Mouse (Mus musculus) embryo, embryonic 11.5 days (tissue): ENCODE data around the gene 2700049A03Rik.

Source experiments
- DNase-seq: peaks from one replicate; pipeline ENCODE4 v3.0.0-alpha.2; 2012; ENCODE audit warnings: low read depth, low spot score

Gene 2700049A03Rik

DNA sequence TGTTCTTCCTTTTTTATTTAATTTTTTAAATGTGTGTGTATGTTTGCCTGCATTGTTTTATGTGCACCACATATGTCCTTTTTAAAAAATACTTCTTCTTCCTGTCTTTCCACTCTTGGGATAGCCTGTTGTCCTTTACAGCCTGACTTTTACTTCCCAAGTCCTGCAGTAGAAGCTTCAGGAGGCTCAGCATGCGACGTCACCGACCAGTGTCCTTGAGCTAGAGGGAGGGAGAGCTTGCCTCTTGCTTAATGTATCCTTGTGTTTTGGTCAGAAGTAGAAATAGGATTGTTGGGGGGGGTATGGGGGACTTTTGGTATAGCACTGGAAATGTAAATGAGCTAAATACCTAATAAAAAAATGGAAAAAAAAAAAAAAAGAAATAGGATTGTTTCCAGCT lies 47.1 kb downstream of the 2700049A03Rik start:
- DNase-seq = no peak

DNA sequence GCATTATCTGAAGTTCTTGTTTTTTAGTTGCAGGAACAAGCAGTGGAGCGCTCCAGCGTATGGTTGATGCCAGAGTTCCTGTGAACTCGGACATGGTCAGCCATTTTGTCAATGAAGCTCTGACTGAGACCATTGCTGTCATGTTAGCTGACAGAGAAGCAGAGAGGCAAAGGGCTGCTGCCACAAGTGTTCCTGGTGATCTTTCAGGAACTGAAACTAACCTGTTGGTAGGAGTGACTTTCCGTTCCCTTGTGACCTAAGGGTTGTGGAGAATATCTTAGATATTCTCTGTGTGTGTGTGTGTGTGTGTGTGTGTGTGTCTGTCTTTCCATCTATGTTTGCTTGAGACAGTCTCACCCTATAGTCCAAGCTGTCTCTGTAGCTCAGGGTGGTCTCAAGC lies 47.7 kb downstream of the 2700049A03Rik start:
- DNase-seq = no peak

DNA sequence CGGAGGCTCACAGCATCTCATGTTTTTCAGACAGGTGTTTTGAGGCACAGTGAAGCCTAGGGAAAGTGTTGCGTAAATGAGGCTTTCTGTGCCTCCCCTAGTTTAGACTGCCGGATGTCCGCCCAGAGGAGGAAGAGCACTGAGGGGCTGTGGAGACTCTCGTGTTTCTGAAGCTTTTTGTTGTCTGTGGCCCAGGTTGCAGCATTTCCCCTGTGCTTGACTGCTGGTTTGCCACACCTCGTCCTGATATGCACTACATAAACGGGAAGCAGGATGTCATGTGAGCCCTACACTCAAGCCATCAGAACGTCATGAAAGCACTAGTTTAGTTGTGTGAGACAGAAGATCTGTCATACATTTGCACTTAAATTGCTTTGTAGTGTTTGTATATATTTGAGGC lies 56.1 kb downstream of the 2700049A03Rik start:
- no peak for DNase-seq

DNA sequence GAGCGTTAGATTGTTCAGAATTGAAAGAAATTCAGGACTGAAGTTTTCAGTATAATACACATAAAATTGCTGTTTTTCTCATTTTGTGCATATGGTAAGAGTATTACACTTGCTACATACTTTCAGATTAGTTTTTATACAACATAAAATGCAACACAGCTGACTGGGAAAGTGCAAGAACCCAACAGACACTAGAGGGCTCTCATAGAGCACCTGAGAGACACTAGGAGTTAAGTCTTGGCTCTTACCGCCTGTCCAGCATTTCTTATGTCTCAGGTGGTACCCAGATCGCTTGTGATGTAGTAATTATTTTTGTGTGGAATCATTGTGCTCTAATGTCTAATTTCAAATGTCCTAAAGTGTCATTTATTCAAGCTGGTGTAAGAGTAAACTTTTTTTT lies 61.0 kb downstream of the 2700049A03Rik start:
- DNase-seq = no peak

DNA sequence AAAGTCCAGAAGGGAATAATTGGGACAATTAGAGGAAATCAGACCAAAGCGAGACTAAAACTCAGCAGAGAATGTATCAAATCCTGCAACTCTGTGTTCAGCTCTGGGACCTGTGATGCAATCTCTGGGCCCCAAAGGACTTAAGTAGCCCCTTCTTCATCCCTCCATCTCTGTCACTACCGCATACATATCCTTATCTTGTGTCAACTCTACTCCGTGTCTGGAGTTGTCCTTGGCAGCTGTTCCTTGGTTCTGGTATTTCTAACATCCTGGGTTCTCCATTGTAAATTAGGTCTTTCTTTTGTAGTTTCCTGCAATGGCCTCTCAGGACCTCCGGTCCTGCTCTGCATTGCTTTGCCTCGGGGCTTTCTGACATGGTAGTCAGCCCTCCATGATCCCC lies 65.1 kb downstream of the 2700049A03Rik start:
- no peak for DNase-seq

DNA sequence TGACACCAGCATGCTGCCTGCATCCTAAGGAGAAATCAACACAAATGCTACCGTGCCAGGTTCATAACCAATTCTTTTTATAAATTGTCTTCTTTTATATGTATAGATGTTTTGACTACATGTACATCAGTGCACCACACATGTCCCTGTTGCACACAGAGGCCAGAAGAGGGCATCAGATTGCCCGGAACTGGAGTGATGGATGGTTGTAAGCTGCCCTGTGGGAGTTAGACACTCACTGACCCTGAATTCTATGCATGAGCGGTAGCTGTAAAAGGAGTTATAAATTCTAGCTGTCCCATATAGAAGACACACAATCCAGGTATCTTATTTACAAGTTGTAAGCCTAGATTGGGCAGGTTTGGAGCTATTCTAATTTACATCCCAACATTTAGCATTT lies 67.7 kb downstream of the 2700049A03Rik start:
- DNase-seq = no peak

DNA sequence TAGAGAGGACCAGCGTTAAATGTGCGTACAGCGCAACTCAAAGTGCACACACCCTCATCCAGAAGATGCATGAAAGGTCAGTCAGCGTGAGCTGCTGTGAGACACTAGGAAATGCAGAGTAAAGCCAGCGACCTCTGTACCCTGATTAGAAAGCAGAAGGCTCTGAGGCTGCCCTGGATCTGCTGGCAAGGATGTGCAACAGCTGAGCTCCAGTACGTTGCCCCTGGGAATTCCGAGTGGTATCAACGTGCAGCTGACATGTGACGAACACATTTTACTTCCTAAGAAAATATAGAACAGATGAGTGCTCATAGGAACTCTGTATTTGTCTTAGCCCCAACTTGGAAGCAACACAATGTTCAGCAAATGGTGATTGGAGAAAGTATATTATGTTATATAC lies 80.5 kb downstream of the 2700049A03Rik start:
- no peak for DNase-seq

DNA sequence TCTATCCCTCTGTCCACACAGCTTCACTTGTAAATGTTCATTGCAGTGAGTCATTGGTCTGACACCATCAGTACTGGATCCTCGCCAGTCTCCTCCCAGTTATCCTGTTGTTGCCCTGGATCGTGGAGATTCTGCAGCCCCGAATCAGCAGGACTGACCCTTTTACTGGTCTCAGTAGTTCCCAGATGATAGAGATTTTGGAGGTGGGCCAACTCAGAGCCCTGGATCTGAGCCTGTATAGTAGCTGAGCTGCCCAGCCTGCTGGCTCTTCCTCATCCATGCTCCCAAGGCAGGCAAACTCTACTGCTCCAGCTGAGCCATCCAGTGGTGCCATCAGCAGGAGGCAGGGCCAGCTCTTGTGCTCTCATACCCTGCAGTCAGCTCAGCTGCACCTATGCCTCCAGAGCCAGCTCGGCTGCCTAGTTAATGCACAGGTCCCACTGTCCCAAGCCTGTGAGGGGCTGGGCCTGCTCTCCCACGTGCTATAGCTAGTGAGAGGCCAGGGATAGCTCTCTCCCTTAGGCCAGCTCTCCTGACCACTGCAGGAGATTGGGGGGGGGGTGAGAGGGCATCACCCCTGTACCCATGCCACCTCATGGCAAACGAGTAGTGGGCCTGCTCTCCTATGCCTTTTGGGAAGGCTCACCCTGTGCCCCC lies 81.3 kb downstream of the 2700049A03Rik start:
- DNase-seq = no peak

DNA sequence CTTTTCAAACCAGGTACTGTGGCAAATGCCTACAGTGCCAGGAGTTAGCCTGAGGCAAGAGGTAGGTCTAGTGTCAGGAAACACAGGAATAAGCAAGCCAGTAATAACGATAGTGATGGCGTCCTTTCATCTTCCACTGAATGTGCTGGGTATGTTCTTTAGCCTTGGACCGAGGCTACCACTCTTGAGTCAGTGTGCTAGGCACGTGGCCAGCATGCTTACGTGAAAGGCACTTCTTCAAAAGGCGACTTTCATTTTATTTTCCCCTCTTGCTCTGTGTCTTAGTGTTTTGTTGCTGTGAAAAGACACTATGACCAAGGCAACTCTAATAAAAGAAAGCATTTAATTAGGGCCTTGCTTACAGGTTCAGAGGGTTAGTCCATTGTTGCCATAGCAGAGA lies 86.1 kb downstream of the 2700049A03Rik start:
- DNase-seq = no peak

DNA sequence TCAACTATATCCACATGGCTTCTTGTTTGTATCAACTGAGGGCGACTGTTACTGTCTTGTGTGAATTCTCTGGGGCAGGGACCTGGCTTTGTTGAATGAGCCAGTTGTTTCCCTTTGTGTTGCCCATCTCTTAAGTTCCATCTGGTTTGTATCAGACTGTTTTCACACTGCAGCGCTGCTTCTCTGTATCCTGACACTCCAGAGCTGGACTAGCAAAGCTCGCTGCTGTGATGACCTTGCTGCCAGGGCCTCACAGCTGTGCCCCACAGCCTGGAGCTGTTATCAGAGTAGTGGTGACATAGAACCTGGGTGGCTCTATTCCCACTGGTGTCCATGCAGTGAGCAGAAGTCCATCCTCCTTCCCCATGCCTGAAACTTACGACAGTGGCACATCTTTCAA lies 91.1 kb downstream of the 2700049A03Rik start:
- peak; percentile 31 for DNase-seq

DNA sequence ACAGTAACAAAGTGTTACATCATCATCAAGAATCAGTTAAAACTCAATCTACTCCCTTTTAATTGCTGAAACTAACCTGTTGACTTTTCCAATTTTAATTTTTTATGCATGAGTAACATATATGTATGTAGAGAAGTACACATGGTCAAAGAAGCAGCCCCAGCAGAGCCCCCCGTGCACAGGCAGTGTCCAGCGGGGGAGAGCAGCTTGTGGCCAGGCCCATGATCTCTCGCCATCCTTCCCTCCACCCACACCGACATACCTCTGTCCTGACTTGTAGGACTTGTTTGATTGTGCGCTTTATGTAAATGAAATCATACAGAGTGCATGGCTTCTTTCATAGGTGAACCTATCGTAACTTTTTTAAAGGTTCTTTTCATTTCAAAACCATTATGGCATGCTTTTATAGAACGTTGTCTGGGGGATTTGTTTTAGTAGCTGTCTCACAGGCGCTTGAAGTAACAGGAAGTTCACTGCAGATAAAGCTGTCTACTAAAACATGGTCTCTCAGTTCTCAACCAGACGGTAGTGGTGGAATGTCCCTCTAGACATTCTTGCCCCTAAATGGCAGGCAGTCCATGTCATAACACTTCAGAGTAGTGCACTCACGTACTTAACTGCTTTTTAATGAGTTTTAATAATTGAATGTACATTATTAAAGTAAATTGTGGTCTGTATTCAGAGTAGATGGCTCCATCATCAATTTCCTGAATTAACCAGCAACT lies 92.4 kb downstream of the 2700049A03Rik start:
- no peak for DNase-seq

DNA sequence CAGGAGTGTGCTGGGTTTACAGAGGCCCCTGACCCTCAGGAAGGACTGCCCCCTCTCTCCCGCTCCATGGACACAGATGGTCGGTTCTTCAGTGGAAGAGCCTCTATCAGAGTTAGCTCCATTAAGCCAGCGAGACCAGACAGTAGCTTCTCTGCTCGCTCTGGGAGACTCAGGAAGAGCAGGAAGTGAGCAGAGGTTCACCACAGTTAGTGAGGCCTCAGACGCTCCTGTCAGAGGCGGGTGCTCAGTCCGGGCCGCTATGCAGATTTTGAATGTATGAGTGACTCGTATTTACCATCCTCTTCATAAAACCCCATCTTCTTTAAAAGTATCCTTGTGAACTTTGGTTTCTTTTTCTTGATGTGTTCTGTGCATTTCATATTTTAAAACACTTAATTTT lies 94.9 kb downstream of the 2700049A03Rik start:
- DNase-seq = no peak

DNA sequence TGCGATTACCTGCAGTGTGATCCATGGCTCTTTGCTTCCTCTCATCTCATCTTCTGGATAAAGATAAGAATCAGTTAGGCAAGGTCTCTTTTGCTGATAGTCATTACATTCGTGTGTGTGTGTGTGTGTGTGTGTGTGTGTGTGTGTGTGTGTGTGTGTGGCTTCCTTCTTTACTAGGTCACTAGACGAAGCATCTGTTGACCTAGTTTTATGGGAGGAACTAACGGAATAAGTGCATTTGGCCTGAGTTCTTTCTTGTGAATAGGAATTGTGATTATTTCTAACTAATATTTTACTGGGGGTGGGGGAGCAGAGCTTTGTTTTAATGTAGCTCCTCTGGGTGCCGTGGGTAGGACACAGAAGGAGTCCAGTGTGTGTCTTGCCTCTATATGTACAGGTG lies 96.8 kb downstream of the 2700049A03Rik start:
- no peak for DNase-seq

DNA sequence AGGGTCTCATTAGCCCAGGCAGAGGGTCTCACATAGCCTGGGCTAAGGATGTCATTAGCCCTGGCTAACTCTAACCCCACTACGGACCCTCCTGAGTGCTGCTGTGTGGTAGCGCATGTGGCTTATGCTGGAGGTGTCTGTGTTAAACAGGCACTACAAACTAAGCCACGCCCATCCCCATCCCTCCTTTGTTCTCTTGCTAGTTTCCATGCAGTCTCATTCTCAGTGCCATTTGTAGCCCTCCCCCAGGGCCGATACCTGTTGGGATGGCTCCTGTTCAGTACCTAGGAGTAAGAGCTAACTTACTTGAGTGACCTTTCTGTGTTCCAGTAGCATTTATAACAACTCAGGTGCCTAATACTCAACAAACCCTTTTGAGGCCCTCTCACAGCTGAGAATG lies 100.4 kb downstream of the 2700049A03Rik start:
- DNase-seq = no peak

DNA sequence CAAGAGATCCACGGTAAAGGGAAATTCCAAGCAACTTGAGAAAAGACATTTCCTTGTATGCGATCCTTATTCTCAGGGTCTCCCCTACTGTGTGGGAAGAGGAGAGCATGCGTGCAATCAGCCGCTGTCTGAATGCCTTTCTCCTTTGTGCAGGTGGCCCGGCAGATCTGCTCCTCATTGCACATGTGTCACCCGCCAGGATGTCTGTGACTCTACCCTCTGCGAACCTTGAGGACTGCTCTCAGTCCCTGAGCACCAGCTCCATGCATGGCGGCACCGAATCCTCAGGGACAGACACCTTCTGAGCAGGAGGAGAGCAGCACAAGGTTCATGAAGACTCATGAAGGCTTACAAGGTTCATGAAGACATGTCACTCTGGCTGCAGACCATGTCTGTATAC lies 106.1 kb downstream of the 2700049A03Rik start:
- DNase-seq = no peak

DNA sequence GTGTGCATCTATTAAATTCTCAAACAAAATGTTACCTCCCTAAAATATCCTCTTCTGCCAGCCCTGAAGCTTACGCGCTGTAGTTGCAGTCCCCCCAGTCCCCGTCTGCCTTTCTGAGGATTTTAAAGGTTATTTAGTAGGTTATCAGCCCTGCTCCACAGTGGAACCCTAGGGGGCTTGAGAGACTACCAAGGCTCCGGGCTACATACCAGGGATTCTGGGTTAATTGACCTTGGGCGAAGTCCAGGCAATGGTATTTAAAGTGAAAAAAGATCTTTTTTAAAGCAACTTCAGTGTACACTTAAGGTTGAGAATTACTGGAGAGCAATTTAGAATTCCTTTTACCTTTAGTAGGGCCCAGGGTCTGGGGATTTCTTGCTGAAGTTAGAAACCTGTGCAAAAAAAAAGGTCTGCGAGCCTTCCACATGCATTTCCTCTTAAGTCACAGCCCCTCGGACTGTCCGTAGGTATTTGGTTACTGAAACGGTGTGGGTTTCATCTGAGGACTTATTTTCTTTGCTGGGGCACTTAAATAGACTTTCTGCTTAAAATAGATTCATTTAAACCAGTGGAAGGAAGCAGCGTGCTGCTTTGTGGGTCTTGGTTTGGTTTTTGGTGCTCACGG lies 108.2 kb downstream of the 2700049A03Rik start:
- DNase-seq = no peak

DNA sequence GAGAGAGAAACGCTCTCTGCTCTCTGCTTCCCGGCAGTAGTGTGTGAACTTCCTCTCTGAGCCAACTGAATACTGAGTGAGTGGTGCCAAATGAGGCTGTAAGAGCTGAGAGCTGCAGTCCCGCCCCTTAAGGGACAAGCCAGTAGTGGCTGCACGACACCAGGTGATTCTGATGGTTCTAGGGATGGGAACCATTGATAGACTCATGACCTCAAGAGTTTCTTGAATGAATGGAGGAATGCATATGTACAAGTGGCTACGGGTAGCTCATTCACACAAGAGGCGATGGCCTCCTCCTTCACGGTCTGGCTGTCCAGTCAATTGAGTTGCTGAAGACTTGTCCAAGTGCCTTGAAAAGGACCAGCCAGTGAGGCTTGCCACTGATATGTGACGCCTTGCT lies 110.5 kb downstream of the 2700049A03Rik start:
- no peak for DNase-seq

DNA sequence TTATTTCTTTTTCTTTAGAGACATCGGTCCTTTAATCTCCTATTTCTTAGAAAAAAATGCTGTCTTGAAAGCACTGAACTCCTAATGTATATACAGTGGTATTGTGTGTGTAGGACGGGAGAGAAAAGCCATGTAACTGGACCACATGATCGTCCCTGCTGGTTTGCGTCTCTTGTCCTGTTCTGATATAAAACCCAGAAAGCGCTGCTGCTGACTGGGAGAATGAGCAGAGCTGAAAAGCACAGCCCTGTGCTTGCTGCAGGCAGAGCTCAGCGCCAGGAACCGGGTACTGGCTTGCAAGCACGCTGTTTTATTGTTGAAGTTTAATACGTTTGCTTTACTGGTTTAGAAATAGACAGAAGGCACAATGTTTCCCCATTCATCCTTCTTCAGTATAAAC lies 112.7 kb downstream of the 2700049A03Rik start:
- no peak for DNase-seq

DNA sequence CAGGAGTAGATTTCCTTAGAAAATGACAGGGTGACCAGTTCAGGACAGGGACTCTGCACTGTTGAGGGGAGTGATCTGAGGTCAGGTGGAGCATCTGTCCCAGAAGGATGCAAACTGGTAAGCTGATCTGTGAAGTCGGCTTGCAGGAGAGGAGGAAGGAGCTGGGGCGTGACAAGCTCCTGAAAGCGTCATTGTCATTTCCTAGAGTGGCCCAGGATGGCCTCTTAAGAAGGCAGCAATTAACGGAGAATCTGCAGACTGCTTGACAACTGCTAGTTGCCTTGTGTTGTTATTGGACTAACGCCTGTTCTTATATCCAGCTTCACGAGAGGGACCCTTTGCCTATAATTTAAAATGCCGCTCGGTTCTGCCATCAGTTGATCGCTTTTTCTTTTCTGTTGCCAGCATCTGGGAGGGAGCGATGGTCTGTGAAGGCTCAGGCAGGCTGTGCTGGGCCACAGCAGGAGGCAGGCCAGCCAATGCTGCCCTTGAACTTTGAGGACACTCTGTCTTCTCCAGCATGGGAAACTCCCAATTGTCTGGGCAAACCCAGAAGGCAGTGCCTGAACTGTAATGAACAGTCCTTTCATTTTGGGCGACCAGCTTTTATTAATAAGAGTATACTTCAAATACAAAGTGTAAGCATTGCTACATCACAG lies 116.0 kb downstream of the 2700049A03Rik start:
- DNase-seq = no peak

DNA sequence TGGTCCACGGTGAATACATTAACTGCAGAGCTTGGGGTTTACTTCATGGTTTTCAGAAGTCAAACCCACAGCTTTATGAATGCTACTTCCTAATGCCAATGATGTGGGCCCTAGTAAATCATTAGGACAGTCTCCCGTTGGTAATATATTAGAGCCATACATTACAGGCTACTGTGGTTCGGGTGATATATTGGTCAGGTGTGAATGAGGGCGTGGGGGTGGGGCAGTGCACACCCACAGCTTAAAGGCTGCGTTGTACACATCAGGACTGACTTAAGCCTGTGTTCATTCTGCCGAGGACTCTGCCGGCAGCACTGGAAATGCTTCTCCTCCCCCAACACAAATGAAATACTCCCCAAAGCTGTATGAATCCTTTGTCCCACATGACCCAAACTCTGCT lies 118.1 kb downstream of the 2700049A03Rik start:
- DNase-seq = no peak

DNA sequence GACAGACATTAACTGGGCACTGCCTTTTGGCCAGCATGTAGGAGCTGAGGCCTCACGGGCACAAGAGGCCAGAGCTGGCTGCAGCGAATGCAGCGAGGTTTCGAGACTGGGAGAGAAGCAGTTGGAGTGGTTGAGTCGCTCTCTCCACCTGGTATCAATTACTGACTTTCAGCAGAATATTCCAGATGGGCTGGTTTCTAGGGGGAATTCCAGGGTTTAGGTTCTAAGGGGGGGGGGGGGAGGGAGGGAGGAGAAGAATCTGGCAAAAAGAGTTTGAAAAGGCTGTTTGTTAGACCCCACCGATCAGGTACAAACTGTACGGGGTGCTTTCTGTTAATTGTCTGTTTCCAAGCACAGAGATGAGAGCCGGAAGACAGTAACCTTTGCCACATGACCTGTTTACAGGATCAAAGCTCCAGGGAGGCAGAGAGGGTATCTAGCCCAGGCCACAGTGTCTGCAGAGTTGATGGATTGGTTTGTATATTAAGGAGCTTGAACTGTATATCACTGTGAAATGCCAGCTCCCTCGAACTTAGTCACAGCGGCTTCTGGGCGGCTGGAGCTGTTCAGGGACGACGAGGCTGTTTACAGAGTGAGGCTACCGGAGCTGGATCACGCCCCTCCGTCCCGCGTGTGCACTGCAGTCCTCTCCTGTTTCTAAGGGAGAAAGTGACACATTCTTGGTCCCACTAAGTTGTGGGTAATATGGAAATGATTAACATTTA lies 121.7 kb downstream of the 2700049A03Rik start:
- DNase-seq = peak; percentile 59

DNA sequence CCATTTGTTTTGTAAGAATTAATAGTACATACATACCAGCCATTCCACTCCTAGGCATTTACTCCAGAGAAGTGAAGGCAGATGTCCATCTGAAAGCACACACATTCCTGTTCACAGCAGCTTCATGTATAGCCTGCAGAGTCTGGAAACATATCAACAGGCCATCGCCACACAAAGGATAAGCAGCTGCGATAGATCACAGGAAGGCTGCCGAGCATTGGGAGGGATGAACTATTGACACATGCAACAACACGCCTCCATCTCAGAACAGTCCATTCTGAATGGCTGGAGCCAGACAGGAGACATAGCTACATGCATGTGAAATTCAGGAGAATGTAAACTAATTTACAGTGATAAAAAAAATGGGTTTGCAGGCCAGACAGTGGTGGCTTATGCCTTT lies 127.6 kb downstream of the 2700049A03Rik start:
- DNase-seq = no peak
